Mouse (Mus musculus) C2C12 (cell line): ENCODE data around the gene Wnt4.

ENCODE experiments used
- CEBPB ChIP-seq: IDR thresholded peaks from one replicate; pipeline ENCODE4 v1.6.1; 2011; ENCODE audit warnings: low read depth, mild to moderate bottlenecking, control low read depth, moderate library complexity
- CTCF ChIP-seq: IDR thresholded peaks from one replicate; pipeline ENCODE4 v1.5.1; 2011; ENCODE audit not compliant: control insufficient read depth, insufficient read depth, insufficient read length
- FOSL1 ChIP-seq: IDR thresholded peaks from one replicate; pipeline ENCODE4 v1.8.0; 2011; ENCODE audit warnings: mild to moderate bottlenecking, low read length; ENCODE audit not compliant: poor library complexity, insufficient read depth, severe bottlenecking
- MAX ChIP-seq: IDR thresholded peaks from one replicate; pipeline ENCODE4 v1.6.1; 2011; ENCODE audit warnings: mild to moderate bottlenecking, control low read depth
- MYOD1 ChIP-seq: IDR thresholded peaks from one replicate; pipeline ENCODE4 v1.6.1; 2011; ENCODE audit warnings: low read depth; ENCODE audit not compliant: control insufficient read depth, insufficient read length
- MYOG ChIP-seq: IDR thresholded peaks from one replicate; pipeline ENCODE4 v1.6.1; 2011; ENCODE audit not compliant: control insufficient read depth, insufficient read length; ENCODE audit errors: extremely low read depth
- USF1 ChIP-seq: IDR thresholded peaks from one replicate; pipeline ENCODE4 v1.6.1; 2011; ENCODE audit warnings: low read depth, mild to moderate bottlenecking, control low read depth, moderate library complexity

- no peak for TF ChIP-seq CTCF
- TF ChIP-seq FOSL1 = no peak
- TF ChIP-seq MYOG = no peak
- no peak for TF ChIP-seq USF1
- TF ChIP-seq MYOD1 = no peak
- no peak for TF ChIP-seq MAX
- no peak for TF ChIP-seq CEBPB
Measured at GRCm38 (mm10) chr4:137294474-137294873, 17.2 kb downstream of the Wnt4 start.
